Mouse (Mus musculus): ENCODE results near the gene Lrrc2. TPM values are rescaled to one million over a fixed set of nuclear protein-coding genes. Genes with fewer than 3 reads are reported as not detected.

Gene Lrrc2
- polyA plus RNA-seq, 1 experiment, result 3.5 TPM

DNA sequence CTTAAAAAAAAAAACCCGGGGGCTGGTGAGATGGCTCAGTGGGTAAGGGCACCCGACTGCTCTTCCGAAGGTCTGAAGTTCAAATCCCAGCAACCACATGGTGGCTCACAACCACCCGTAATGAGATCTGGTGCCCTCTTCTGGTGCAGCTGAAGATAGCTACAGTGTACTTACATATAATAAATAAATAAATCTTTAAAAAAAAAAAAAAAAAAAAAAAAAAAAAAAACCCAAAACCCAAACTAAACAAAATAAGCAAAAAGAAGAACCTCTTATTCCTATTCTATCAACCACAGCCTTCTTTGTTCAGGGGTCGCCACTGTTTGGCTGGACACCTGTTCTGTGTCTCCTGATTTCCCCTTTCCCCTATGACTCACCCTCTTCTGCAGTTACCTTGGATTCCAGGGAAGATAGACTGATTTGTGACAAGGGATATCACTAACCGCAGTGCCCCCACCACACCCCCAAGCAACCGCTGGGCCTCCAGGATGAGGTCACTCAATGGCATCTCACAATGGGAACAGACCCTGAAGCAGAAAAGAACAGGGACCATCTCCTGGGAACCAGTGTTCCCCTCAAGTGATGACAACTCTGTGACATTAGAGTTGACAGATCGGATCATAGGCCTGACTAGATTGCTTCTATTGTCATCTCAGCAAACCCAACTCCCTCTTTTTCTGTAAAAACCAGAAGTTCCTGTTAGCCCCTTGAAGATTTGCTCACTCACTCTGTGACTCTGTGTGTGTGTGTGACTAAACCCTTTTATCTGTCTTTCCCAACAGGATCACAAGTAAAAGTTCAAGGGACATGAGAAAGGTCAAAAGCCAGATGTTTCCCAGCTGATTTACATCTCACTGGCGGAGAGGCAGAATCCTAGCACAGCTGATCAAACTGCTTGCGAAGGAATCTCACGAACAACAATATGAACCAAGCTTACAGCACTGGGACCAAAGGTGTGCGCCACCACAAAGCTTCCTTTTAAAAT, 13.5 kb upstream of the Lrrc2 start:
- H3K4me1 ChIP-seq (ENCODE audit: control insufficient read depth, insufficient read depth, low read length), result peaks cover 5% of the 10 kb centered on the region
- WGBS, result 87% methylated on average over 12 of the region's 12 CpGs
- no peak for DNase-seq
- TF ChIP-seq CTCF (IDR thresholded peaks at IDR 0.05; ENCODE audit: borderline replicate concordance, insufficient read depth, low read depth, low read length) (no peak), POLR2A (IDR thresholded peaks at IDR 0.05; ENCODE audit: borderline replicate concordance, insufficient read depth, low read length) (no peak)
- no peak overlapping the region for H3K4me3 ChIP-seq (replicated peaks; ENCODE audit: insufficient read depth, low read depth, low read length)
- no peaks in the 10 kb centered on the region for H3K27me3 ChIP-seq (ENCODE audit: control insufficient read depth, insufficient read depth, low read length)
- H3K27ac ChIP-seq (ENCODE audit: insufficient read depth, low read length), result no peak overlapping the region

DNA sequence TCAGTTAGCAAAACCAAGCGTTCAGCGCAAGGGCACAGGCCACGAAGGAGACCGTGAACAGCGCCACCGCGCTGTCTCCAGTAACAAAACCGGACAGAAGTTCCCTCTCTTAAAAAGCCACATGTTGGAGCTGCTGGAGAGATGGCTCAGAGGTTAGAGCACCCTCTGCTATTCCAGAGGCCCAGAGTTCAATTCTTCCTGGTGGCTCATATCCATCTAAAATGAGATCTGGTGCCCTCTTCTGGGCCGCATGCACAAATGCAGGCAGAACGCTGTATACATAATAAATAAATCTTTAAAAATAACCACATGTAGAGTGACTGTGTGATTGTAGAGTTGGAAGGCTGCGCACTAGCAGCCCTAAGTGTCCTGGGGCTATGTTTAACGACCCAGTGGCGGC, 7.1 kb upstream of the Lrrc2 start:
- TF ChIP-seq CTCF (IDR thresholded peaks at IDR 0.05; ENCODE audit: borderline replicate concordance, insufficient read depth, low read depth, low read length), result peak; percentile 16; the same call in 1 of the 2 replicates
- no peak for TF ChIP-seq POLR2A (IDR thresholded peaks at IDR 0.05; ENCODE audit: borderline replicate concordance, insufficient read depth, low read length)
- no peak for DNase-seq
- no peaks in the 10 kb centered on the region; the same call in 1 of the 2 replicates for H3K27me3 ChIP-seq (ENCODE audit: control insufficient read depth, insufficient read depth, low read length)
- H3K4me1 ChIP-seq (ENCODE audit: control insufficient read depth, insufficient read depth, low read length), result no peaks in the 10 kb centered on the region
- H3K27ac ChIP-seq (ENCODE audit: insufficient read depth, low read length), result no peak overlapping the region
- no peak overlapping the region for H3K4me3 ChIP-seq (replicated peaks; ENCODE audit: insufficient read depth, low read depth, low read length)
- 40% methylated on average over 13 of the region's 13 CpGs for WGBS

- Histone ChIP-seq H3K27me3 (ENCODE audit: control insufficient read depth, insufficient read depth, low read length) (no peaks in the 10 kb centered on the region; the same call in 1 of the 2 replicates), H3K4me1 (ENCODE audit: control insufficient read depth, insufficient read depth, low read length) (no peaks in the 10 kb centered on the region), H3K27ac (ENCODE audit: insufficient read depth, low read length) (no peak overlapping the region), H3K4me3 (replicated peaks; ENCODE audit: insufficient read depth, low read depth, low read length) (no peak overlapping the region)
- no peak for DNase-seq
- TF ChIP-seq POLR2A (IDR thresholded peaks at IDR 0.05; ENCODE audit: borderline replicate concordance, insufficient read depth, low read length) (no peak), CTCF (IDR thresholded peaks at IDR 0.05; ENCODE audit: borderline replicate concordance, insufficient read depth, low read depth, low read length) (no peak)
- WGBS, result 58% methylated on average over 18 of the region's 18 CpGs
These were observed 6.0 kb upstream of the Lrrc2 start for GRCm38 (mm10) chr9:110945343-110945742.

DNA sequence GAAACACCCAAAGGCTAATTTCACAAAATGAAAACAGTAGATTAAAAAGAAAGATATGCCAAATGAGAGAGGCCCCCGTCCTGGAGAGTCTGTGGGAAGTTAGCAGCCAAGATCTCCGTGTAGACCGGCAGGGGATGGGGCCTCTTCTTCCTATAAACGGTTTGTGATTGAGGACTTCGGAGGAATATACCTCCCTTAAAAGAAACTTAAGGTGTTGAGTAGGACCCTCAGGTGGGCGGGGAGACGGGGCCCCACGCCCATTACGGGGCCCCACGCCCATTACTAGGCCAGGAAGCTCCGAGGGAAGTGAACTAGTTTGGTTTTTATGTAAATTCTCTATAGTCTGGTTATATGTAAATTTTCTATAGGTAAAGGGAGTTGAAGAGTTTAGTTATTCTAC, 5.4 kb upstream of the Lrrc2 start, which contains the start of gene Tdgf1:
TSS of gene Tdgf1 (minus strand) at position 233 of the 400 bp plus-strand sequence.
- no peaks in the 10 kb centered on the region for H3K4me1 ChIP-seq (ENCODE audit: control insufficient read depth, insufficient read depth, low read length)
- H3K4me3 ChIP-seq (replicated peaks; ENCODE audit: insufficient read depth, low read depth, low read length), result no peak within 1 kb of the TSS
- no peaks in the 10 kb centered on the region; the same call in 1 of the 2 replicates for H3K27me3 ChIP-seq (ENCODE audit: control insufficient read depth, insufficient read depth, low read length)
- TF ChIP-seq POLR2A (IDR thresholded peaks at IDR 0.05; ENCODE audit: borderline replicate concordance, insufficient read depth, low read length), result no peak
- no peak for TF ChIP-seq CTCF (IDR thresholded peaks at IDR 0.05; ENCODE audit: borderline replicate concordance, insufficient read depth, low read depth, low read length)
- DNase-seq, result no peak
- WGBS, result 66% methylated on average over 11 of the region's 11 CpGs
- no peak within 1 kb of the TSS for H3K27ac ChIP-seq (ENCODE audit: insufficient read depth, low read length)

GRCm38 (mm10) chr9:110946548-110947044, 4.7 kb upstream of the Lrrc2 start:
- TF ChIP-seq CTCF (IDR thresholded peaks at IDR 0.05; ENCODE audit: borderline replicate concordance, insufficient read depth, low read depth, low read length) (no peak), POLR2A (IDR thresholded peaks at IDR 0.05; ENCODE audit: borderline replicate concordance, insufficient read depth, low read length) (no peak)
- H3K27me3 ChIP-seq (ENCODE audit: control insufficient read depth, insufficient read depth, low read length), result no peaks in the 10 kb centered on the region; the same call in 1 of the 2 replicates
- H3K27ac ChIP-seq (ENCODE audit: insufficient read depth, low read length), result no peak overlapping the region
- WGBS, result 37% methylated on average over 20 of the region's 20 CpGs
- no peak overlapping the region for H3K4me3 ChIP-seq (replicated peaks; ENCODE audit: insufficient read depth, low read depth, low read length)
- H3K4me1 ChIP-seq (ENCODE audit: control insufficient read depth, insufficient read depth, low read length), result no peaks in the 10 kb centered on the region
- no peak for DNase-seq

DNA sequence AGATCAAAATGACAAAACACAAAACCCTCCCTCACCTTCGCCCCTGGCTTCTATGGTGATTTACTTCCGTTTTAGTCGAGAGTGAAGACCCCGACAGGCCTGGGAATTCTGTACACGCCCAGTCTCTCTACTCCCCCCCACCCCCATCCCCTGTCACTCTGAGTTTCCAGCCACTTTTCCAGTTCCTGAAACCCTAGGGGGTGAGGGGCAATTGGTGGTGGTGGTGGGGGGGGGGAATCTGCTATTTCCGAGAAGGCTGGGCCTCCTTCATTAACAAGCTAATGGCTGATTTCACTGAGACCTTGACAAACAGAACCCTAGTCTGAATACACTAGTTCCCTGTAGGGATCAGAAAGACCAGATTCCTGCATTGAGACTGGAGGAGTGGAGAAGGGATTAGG, 4.1 kb upstream of the Lrrc2 start:
- TF ChIP-seq POLR2A (IDR thresholded peaks at IDR 0.05; ENCODE audit: borderline replicate concordance, insufficient read depth, low read length) (no peak), CTCF (IDR thresholded peaks at IDR 0.05; ENCODE audit: borderline replicate concordance, insufficient read depth, low read depth, low read length) (no peak)
- no peak overlapping the region for H3K27ac ChIP-seq (ENCODE audit: insufficient read depth, low read length)
- WGBS, result 44% methylated on average over 6 of the region's 6 CpGs

GRCm38 (mm10) chr9:110947900-110948299, 3.4 kb upstream of the Lrrc2 start:
- no peak for DNase-seq
- H3K4me3 ChIP-seq (replicated peaks; ENCODE audit: insufficient read depth, low read depth, low read length), result no peak overlapping the region
- no peak overlapping the region for H3K27ac ChIP-seq (ENCODE audit: insufficient read depth, low read length)
- WGBS, result 85% methylated on average over 6 of the region's 6 CpGs
- no peak for TF ChIP-seq POLR2A (IDR thresholded peaks at IDR 0.05; ENCODE audit: borderline replicate concordance, insufficient read depth, low read length)
- TF ChIP-seq CTCF (IDR thresholded peaks at IDR 0.05; ENCODE audit: borderline replicate concordance, insufficient read depth, low read depth, low read length), result no peak
- no peaks in the 10 kb centered on the region; the same call in 1 of the 2 replicates for H3K27me3 ChIP-seq (ENCODE audit: control insufficient read depth, insufficient read depth, low read length)
- H3K4me1 ChIP-seq (ENCODE audit: control insufficient read depth, insufficient read depth, low read length), result no peaks in the 10 kb centered on the region

More for the DNA sequence above, 4.1 kb upstream of the Lrrc2 start:
- no peaks in the 10 kb centered on the region; the same call in 1 of the 2 replicates for H3K27me3 ChIP-seq (ENCODE audit: control insufficient read depth, insufficient read depth, low read length)
- no peak overlapping the region for H3K4me3 ChIP-seq (replicated peaks; ENCODE audit: insufficient read depth, low read depth, low read length)
- no peaks in the 10 kb centered on the region for H3K4me1 ChIP-seq (ENCODE audit: control insufficient read depth, insufficient read depth, low read length)
- DNase-seq, result no peak

All from cerebellum, adult 2 months (tissue).